ENCODE assay signal across 23 mouse cellular contexts in the genomic region with DNA sequence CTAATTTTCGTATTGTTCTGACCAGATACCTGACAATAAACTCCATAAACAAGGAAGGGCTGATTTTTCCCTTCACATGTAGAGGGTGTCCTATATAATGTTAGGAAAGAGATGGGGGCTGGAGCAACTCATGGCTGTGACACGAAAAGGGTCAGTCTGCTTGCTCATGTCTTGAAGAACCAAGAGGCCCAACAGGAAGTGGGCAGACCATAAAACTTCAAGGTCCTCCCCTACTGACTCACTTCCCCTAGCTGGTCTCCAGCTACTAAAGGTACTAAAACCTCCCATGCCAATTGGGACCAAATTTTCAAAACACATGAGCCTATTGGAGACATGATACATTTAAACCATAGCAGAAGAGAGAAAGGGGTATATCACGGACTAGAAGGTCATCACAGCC.
DNase-seq lines count a peak whose midpoint lies in the region; ATAC-seq lines count a peak whose summit lies in the region.
"Had no signal": no experiment of that assay in that cellular context is flagged by ENCODE, and none has a peak within 500 bp of the region (broad histone marks: within the 10 kb centered on the region; RNA-seq: fewer than 3 reads in every experiment).

No protein-coding gene starts in this region.

- no peaks in the 10 kb centered on the region for H3K36me3 ChIP-seq in embryonic facial prominence, embryonic 10.5 days (replicated peaks)
- H3K36me3 ChIP-seq: embryonic facial prominence, embryonic 12.5 days; embryonic facial prominence, embryonic 15.5 days; forebrain, embryonic 12.5 days; forebrain, embryonic 15.5 days; heart, embryonic 10.5 days; hindbrain, embryonic 12.5 days; hindbrain, embryonic 15.5 days had no signal

- H3K9me3 ChIP-seq in embryonic facial prominence, embryonic 10.5 days = no peaks in the 10 kb centered on the region
- H3K9me3 ChIP-seq: embryonic facial prominence, embryonic 15.5 days; forebrain, embryonic 12.5 days; forebrain, embryonic 15.5 days; heart, embryonic 10.5 days; hindbrain, embryonic 12.5 days; hindbrain, embryonic 15.5 days had no signal

- WGBS in embryonic facial prominence, embryonic 10.5 days = 80% methylated on average over 3 of the region's 3 CpGs

- no peak overlapping the region for H3K27ac ChIP-seq in embryonic facial prominence, embryonic 10.5 days (replicated peaks)
- H3K27ac ChIP-seq: embryonic facial prominence, embryonic 12.5 days; embryonic facial prominence, embryonic 15.5 days; forebrain, embryonic 12.5 days; forebrain, embryonic 15.5 days; heart, adult 2 months; heart, embryonic 10.5 days; hindbrain, embryonic 12.5 days; hindbrain, embryonic 15.5 days had no signal

- ATAC-seq in granulocyte monocyte progenitor cell, adult 5-6 weeks (replicated peaks; ENCODE audit: poor library complexity, severe bottlenecking) = peak; percentile 76
- ATAC-seq in CD4-positive, CD25-positive, alpha-beta regulatory T cell, adult 4 months = no peak
- ATAC-seq: activated CD4-positive, CD25-positive, alpha-beta regulatory T cell, adult 4 months; forebrain, embryonic 15.5 days had no signal

- no peak overlapping the region for H3K4me3 ChIP-seq in embryonic facial prominence, embryonic 10.5 days
- H3K4me3 ChIP-seq: embryonic facial prominence, embryonic 12.5 days; embryonic facial prominence, embryonic 15.5 days; forebrain, embryonic 12.5 days; forebrain, embryonic 15.5 days; heart, adult 2 months; heart, embryonic 10.5 days; hindbrain, embryonic 12.5 days; hindbrain, embryonic 15.5 days had no signal

- no peaks in the 10 kb centered on the region for H3K4me1 ChIP-seq in embryonic facial prominence, embryonic 10.5 days
- H3K4me1 ChIP-seq: embryonic facial prominence, embryonic 12.5 days; forebrain, embryonic 12.5 days; forebrain, embryonic 15.5 days; hindbrain, embryonic 12.5 days; hindbrain, embryonic 15.5 days had no signal

- H3K27me3 ChIP-seq in embryonic facial prominence, embryonic 10.5 days (replicated peaks; ENCODE audit: low read depth, poor library complexity, severe bottlenecking) = no peaks in the 10 kb centered on the region
- H3K27me3 ChIP-seq: embryonic facial prominence, embryonic 12.5 days; embryonic facial prominence, embryonic 15.5 days; forebrain, embryonic 12.5 days; forebrain, embryonic 15.5 days; hindbrain, embryonic 12.5 days; hindbrain, embryonic 15.5 days had no signal

- DNase-seq in 3134 (ENCODE audit: extremely low read depth, insufficient read length, low spot score) (peak; percentile 7), 416B (ENCODE audit: low read depth) (peak; percentile 82)
- peak; percentile 15 to 20 for DNase-seq in natural killer cell, adult 2 months (ENCODE audit: low spot score in 2 of 2)
- DNase-seq in embryonic facial prominence, embryonic 10.5 days (ENCODE audit: low spot score) = no peak
- no peak for DNase-seq in urinary bladder, postnatal 25 days (ENCODE audit: low spot score)
- DNase-seq: adrenal gland, adult 8-10 months; adrenal gland, postnatal 25 days; cerebellum, adult 11-12 months; cerebellum, adult 8-10 months; cerebellum, postnatal 10 days; cerebellum, postnatal 36 days; gastrocnemius, postnatal 25 days; heart, adult 2 months had no signal

Comparison
In these comparisons a context has a peak if more than half of its experiments do, and no peak if none do; other contexts are left out.
1. DNase-seq: peak in 3134 (single experiment), 416B (single experiment) and natural killer cell, adult 2 months (2 of 2); none in embryonic facial prominence, embryonic 10.5 days (single experiment) and urinary bladder, postnatal 25 days (single experiment).